Mouse (Mus musculus): ENCODE measurements around the gene Lpcat4. TPM values are rescaled to one million over a fixed set of nuclear protein-coding genes. Genes with fewer than 3 reads are reported as not detected.
A peak's percentile ranks its signal among the peaks of the same experiment; 100 is the strongest.

The Lpcat4 gene
- polyA plus RNA-seq, 1 experiment from 2014 or later: 39.7 TPM

DNA sequence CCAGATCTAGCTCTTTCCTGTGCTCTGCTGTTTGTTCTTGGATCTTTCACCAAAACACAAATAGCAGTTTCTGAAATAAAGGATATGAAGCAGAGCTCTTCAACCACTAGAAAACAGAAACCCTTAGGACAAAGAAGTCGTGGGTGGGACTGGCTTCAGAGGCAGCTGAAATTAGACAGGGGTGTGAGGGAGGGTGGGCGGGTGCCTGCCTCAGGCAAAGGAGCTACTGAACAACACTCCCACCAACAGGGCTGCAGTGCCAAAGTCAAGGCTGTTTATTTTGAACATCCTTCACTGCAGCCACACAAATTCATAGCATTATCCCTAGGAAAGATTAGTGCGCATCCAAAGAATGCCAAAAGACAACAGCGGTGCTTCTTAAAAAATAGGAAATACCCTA is 14.9 kb upstream of the Lpcat4 start:
- H3K4me2 ChIP-seq (ENCODE audit: low read depth, low read length): no peak overlapping the region
- no peak overlapping the region for H3K9ac ChIP-seq (ENCODE audit: low read length)
- no peaks in the 10 kb centered on the region for H3K27me3 ChIP-seq (ENCODE audit: control insufficient read depth, insufficient read depth, low read length)
- no peak for ATAC-seq (ENCODE audit: insufficient read depth, low FRiP score)
- WGBS: 57% methylated on average over 4 of the region's 4 CpGs
- H3K36me3 ChIP-seq (ENCODE audit: control insufficient read depth, insufficient read depth, low read length): no peaks in the 10 kb centered on the region
- no peak overlapping the region for H3K4me3 ChIP-seq (replicated peaks; ENCODE audit: low read length)
- H3K9me3 ChIP-seq (replicated peaks; ENCODE audit: control insufficient read depth, low read length): no peaks in the 10 kb centered on the region
- no peak overlapping the region for H3K27ac ChIP-seq (ENCODE audit: low read length)
- no peaks in the 10 kb centered on the region for H3K4me1 ChIP-seq (ENCODE audit: control insufficient read depth, insufficient read depth, low read length)

DNA sequence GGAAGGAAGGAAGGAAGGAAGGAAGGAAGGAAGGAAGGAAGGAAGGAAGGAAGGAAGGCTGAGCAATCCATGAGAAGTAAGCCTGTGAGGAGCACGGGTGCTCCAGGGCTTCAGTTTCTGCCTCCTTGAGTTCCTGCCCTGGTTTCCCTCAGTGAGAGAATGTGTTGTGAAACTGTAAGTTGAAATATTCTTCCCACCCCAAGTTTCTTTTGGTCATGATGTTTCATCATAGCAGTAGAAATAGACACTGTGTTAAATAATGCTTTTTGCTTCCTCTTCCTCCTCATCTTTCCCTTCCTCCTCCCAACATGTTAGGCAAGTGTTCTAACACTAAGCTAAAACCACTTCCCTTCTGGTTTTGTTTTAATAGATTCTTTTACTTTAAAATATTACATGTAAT is 6.6 kb upstream of the Lpcat4 start:
- no peak overlapping the region for H3K27ac ChIP-seq (ENCODE audit: low read length)
- no peak overlapping the region for H3K4me2 ChIP-seq (ENCODE audit: low read depth, low read length)
- no peaks in the 10 kb centered on the region for H3K36me3 ChIP-seq (ENCODE audit: control insufficient read depth, insufficient read depth, low read length)
- H3K4me1 ChIP-seq (ENCODE audit: control insufficient read depth, insufficient read depth, low read length): 0 out of 2 replicates have a peak, but pooled peaks cover under 1% of the 10 kb centered on the region
- no peak for ATAC-seq (ENCODE audit: insufficient read depth, low FRiP score)
- H3K9ac ChIP-seq (ENCODE audit: low read length): no peak overlapping the region
- H3K4me3 ChIP-seq (replicated peaks; ENCODE audit: low read length): no peak overlapping the region
- WGBS: 81% methylated on average over 1 of the region's 1 CpGs
- no peaks in the 10 kb centered on the region for H3K27me3 ChIP-seq (ENCODE audit: control insufficient read depth, insufficient read depth, low read length)
- no peaks in the 10 kb centered on the region for H3K9me3 ChIP-seq (replicated peaks; ENCODE audit: control insufficient read depth, low read length)

GRCm38 (mm10) chr2:112236620-112237019 is 2.6 kb upstream of the Lpcat4 start:
- WGBS: 83% methylated on average over 2 of the region's 2 CpGs
- H3K4me2 ChIP-seq (ENCODE audit: low read depth, low read length): no peak overlapping the region
- H3K4me3 ChIP-seq (replicated peaks; ENCODE audit: low read length): no peak overlapping the region
- no peaks in the 10 kb centered on the region for H3K9me3 ChIP-seq (replicated peaks; ENCODE audit: control insufficient read depth, low read length)
- no peak overlapping the region for H3K9ac ChIP-seq (ENCODE audit: low read length)
- H3K4me1 ChIP-seq (ENCODE audit: control insufficient read depth, insufficient read depth, low read length): peaks cover 14% of the 10 kb centered on the region
- H3K27ac ChIP-seq (ENCODE audit: low read length): no peak overlapping the region
- H3K36me3 ChIP-seq (ENCODE audit: control insufficient read depth, insufficient read depth, low read length): no peaks in the 10 kb centered on the region
- H3K27me3 ChIP-seq (ENCODE audit: control insufficient read depth, insufficient read depth, low read length): no peaks in the 10 kb centered on the region
- no peak for ATAC-seq (ENCODE audit: insufficient read depth, low FRiP score)

- Histone ChIP-seq H3K4me2 (ENCODE audit: low read depth, low read length) (peak overlapping the region; percentile 97; the same call in 1 of the 2 replicates), H3K9me3 (replicated peaks; ENCODE audit: control insufficient read depth, low read length) (no peaks in the 10 kb centered on the region), H3K4me3 (replicated peaks; ENCODE audit: low read length) (no peak overlapping the region), H3K9ac (ENCODE audit: low read length) (no peak overlapping the region), H3K4me1 (ENCODE audit: control insufficient read depth, insufficient read depth, low read length) (peaks cover 15% of the 10 kb centered on the region), H3K36me3 (ENCODE audit: control insufficient read depth, insufficient read depth, low read length) (no peaks in the 10 kb centered on the region), H3K27me3 (ENCODE audit: control insufficient read depth, insufficient read depth, low read length) (no peaks in the 10 kb centered on the region), H3K27ac (ENCODE audit: low read length) (peak overlapping the region; percentile 69)
- 6% methylated on average over 4 of the region's 4 CpGs for WGBS
- ATAC-seq (ENCODE audit: insufficient read depth, low FRiP score): no peak; the same call in 1 of the 2 replicates
Measured at GRCm38 (mm10) chr2:112238006-112238405, 1.3 kb upstream of the Lpcat4 start.

- ATAC-seq (ENCODE audit: insufficient read depth, low FRiP score): peak; percentile 8; the same call in 1 of the 2 replicates
- H3K4me1 ChIP-seq (ENCODE audit: control insufficient read depth, insufficient read depth, low read length): peaks cover 21% of the 10 kb centered on the region
- WGBS: under 1% methylated on average over 26 of the region's 28 CpGs
- no peaks in the 10 kb centered on the region for H3K36me3 ChIP-seq (ENCODE audit: control insufficient read depth, insufficient read depth, low read length)
- peak overlapping the region; percentile 97 for H3K27ac ChIP-seq (ENCODE audit: low read length)
- H3K9ac ChIP-seq (ENCODE audit: low read length): peak overlapping the region; percentile 92
- H3K27me3 ChIP-seq (ENCODE audit: control insufficient read depth, insufficient read depth, low read length): no peaks in the 10 kb centered on the region
- H3K4me2 ChIP-seq (ENCODE audit: low read depth, low read length): peak overlapping the region; percentile 97
- H3K9me3 ChIP-seq (replicated peaks; ENCODE audit: control insufficient read depth, low read length): no peaks in the 10 kb centered on the region
- H3K4me3 ChIP-seq (replicated peaks; ENCODE audit: low read length): peak overlapping the region; percentile 86
Measured at GRCm38 (mm10) chr2:112239935-112240721, 860 bp downstream of the Lpcat4 start.

DNA sequence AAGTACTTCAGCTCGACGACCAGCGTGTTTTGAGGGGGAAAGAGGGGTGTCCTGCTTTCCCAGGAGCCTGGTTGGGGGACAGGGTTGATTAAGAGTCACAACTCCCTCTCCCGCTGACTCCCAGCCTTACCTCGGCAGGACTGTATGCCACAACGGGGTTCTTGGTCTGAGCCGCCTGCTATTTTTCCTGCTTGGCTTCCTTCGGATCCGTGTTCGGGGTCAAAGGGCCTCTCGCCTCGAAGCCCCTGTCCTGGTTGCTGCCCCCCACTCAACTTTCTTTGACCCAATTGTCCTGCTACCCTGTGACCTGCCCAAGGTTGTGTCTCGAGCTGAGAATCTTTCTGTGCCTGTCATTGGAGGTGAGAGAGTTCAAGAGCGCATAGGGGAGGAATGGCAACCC is 2.5 kb downstream of the Lpcat4 start:
- 76% methylated on average over 14 of the region's 14 CpGs for WGBS
- Histone ChIP-seq H3K27me3 (ENCODE audit: control insufficient read depth, insufficient read depth, low read length) (no peaks in the 10 kb centered on the region), H3K27ac (ENCODE audit: low read length) (no peak overlapping the region)

DNA sequence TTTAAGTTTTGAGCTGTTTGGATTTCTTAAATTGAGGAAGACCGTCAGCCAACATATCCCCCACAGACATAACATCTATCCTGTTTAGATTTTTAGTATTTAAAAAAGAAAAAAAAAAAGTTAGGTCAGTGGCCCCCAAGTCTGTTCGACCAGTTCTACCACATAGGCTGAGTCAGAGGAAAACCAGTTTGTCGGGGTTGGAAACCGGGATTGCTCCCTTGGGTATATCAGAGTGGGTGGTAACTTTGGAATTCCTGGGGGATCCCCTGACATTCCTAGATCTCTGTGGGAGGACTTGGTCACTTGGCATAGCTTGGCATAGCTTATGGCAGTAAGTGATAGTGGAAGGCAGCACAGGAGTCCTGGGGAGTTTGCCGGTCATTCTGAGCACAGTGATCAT is 6.0 kb downstream of the Lpcat4 start:
- ATAC-seq (ENCODE audit: insufficient read depth, low FRiP score): no peak

More for the DNA sequence above, 2.5 kb downstream of the Lpcat4 start:
- Histone ChIP-seq H3K9me3 (replicated peaks; ENCODE audit: control insufficient read depth, low read length) (no peaks in the 10 kb centered on the region), H3K4me2 (ENCODE audit: low read depth, low read length) (0 out of 2 replicates have a peak overlapping the region, but pooled peaks have one; percentile 1), H3K9ac (ENCODE audit: low read length) (no peak overlapping the region), H3K36me3 (ENCODE audit: control insufficient read depth, insufficient read depth, low read length) (no peaks in the 10 kb centered on the region), H3K4me1 (ENCODE audit: control insufficient read depth, insufficient read depth, low read length) (peaks cover 27% of the 10 kb centered on the region), H3K4me3 (replicated peaks; ENCODE audit: low read length) (no peak overlapping the region)
- ATAC-seq (ENCODE audit: insufficient read depth, low FRiP score): no peak

GRCm38 (mm10) chr2:112246193-112246592 is 6.9 kb downstream of the Lpcat4 start:
- Histone ChIP-seq H3K9me3 (replicated peaks; ENCODE audit: control insufficient read depth, low read length) (no peaks in the 10 kb centered on the region), H3K4me3 (replicated peaks; ENCODE audit: low read length) (no peak overlapping the region), H3K9ac (ENCODE audit: low read length) (no peak overlapping the region; the same call in 1 of the 2 replicates), H3K4me1 (ENCODE audit: control insufficient read depth, insufficient read depth, low read length) (peaks cover 13% of the 10 kb centered on the region), H3K27ac (ENCODE audit: low read length) (peak overlapping the region; percentile 44), H3K36me3 (ENCODE audit: control insufficient read depth, insufficient read depth, low read length) (no peaks in the 10 kb centered on the region), H3K27me3 (ENCODE audit: control insufficient read depth, insufficient read depth, low read length) (no peaks in the 10 kb centered on the region), H3K4me2 (ENCODE audit: low read depth, low read length) (no peak overlapping the region)
- WGBS: 70% methylated on average over 6 of the region's 6 CpGs
- peak; percentile 61; the same call in 1 of the 2 replicates for ATAC-seq (ENCODE audit: insufficient read depth, low FRiP score)

More for the DNA sequence above, 6.0 kb downstream of the Lpcat4 start:
- 65% methylated on average over 5 of the region's 5 CpGs for WGBS
- Histone ChIP-seq H3K27ac (ENCODE audit: low read length) (peak overlapping the region; percentile 44; the same call in 1 of the 2 replicates), H3K9me3 (replicated peaks; ENCODE audit: control insufficient read depth, low read length) (no peaks in the 10 kb centered on the region), H3K4me2 (ENCODE audit: low read depth, low read length) (no peak overlapping the region), H3K36me3 (ENCODE audit: control insufficient read depth, insufficient read depth, low read length) (no peaks in the 10 kb centered on the region), H3K27me3 (ENCODE audit: control insufficient read depth, insufficient read depth, low read length) (no peaks in the 10 kb centered on the region), H3K9ac (ENCODE audit: low read length) (no peak overlapping the region), H3K4me1 (ENCODE audit: control insufficient read depth, insufficient read depth, low read length) (peaks cover 20% of the 10 kb centered on the region), H3K4me3 (replicated peaks; ENCODE audit: low read length) (no peak overlapping the region)

DNA sequence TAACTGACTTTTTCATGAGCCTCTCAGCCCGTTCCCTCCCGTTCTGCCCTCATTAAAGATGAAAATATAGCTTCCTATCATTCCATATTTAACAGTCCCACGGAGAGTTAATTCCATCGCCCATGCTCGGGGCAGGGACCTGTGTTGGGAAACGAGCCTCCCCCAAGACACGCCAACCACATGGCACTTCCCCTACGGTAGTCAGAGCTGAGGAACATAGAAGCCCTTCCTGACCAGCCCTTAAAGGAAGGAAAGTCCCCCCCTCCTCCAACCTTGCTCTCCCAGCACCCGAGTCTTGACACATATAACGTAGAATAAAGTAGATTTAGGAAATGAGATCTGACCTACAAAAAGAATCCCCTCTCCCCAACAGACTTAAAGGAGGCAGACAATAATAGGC is 8.1 kb downstream of the Lpcat4 start:
- Histone ChIP-seq H3K27me3 (ENCODE audit: control insufficient read depth, insufficient read depth, low read length) (no peaks in the 10 kb centered on the region), H3K9me3 (replicated peaks; ENCODE audit: control insufficient read depth, low read length) (no peaks in the 10 kb centered on the region), H3K4me3 (replicated peaks; ENCODE audit: low read length) (no peak overlapping the region), H3K36me3 (ENCODE audit: control insufficient read depth, insufficient read depth, low read length) (no peaks in the 10 kb centered on the region), H3K4me1 (ENCODE audit: control insufficient read depth, insufficient read depth, low read length) (peaks cover 13% of the 10 kb centered on the region), H3K9ac (ENCODE audit: low read length) (no peak overlapping the region), H3K4me2 (ENCODE audit: low read depth, low read length) (no peak overlapping the region), H3K27ac (ENCODE audit: low read length) (no peak overlapping the region)
- 80% methylated on average over 10 of the region's 10 CpGs for WGBS
- ATAC-seq (ENCODE audit: insufficient read depth, low FRiP score): no peak

Data from stomach, embryonic 16.5 days (tissue).